Mouse (Mus musculus) liver, adult 2 months (tissue): ENCODE results near the gene Gm20388. TPM values are rescaled to one million over a fixed set of nuclear protein-coding genes. Genes with fewer than 3 reads are reported as not detected.

Experiments
- DNase-seq: peaks from one replicate; pipeline ENCODE4 v3.0.0-alpha.2; 2011; ENCODE audit warnings: low read depth, low spot score; ENCODE audit errors: extremely low read depth
- H3K27ac ChIP-seq: fragments of 200-500 bp; replicated peaks from 2 replicates; pipeline ENCODE4 v1.5.1; 2012; ENCODE audit warnings: low read depth, mild to moderate bottlenecking, control low read depth, inconsistent platforms, low read length; ENCODE audit not compliant: insufficient read depth
- H3K27me3 ChIP-seq: fragments of 200-500 bp; 2 replicates; pipeline ENCODE4 v1.6.1; 2012; ENCODE audit warnings: mild to moderate bottlenecking, moderate library complexity, low read length, inconsistent platforms; ENCODE audit not compliant: control insufficient read depth, insufficient read depth
- H3K36me3 ChIP-seq: fragments of 200-500 bp; 2 replicates; pipeline ENCODE4 v1.6.1; 2012; ENCODE audit warnings: low read length, inconsistent platforms; ENCODE audit not compliant: control insufficient read depth, insufficient read depth
- H3K4me1 ChIP-seq: fragments of 200-500 bp; 2 replicates; pipeline ENCODE4 v1.6.1; 2011; ENCODE audit warnings: low read length; ENCODE audit not compliant: control insufficient read depth, insufficient read depth
- H3K4me3 ChIP-seq: fragments of 200-500 bp; 2 replicates; pipeline ENCODE4 v1.5.1; 2011; ENCODE audit warnings: low read depth, mild to moderate bottlenecking, control low read depth, low read length, moderate library complexity; ENCODE audit not compliant: insufficient read depth
- H3K79me2 ChIP-seq: fragments of 200-500 bp; 2 replicates; pipeline ENCODE4 v1.6.1; 2012; ENCODE audit warnings: inconsistent platforms, mild to moderate bottlenecking, low read length, moderate library complexity; ENCODE audit not compliant: control insufficient read depth, insufficient read depth
- H3K9ac ChIP-seq: fragments of 200-500 bp; 2 replicates; pipeline ENCODE4 v1.6.1; 2012; ENCODE audit warnings: low read depth, mild to moderate bottlenecking, control low read depth, inconsistent platforms, low read length
- CTCF ChIP-seq: fragments of 200-500 bp; IDR thresholded peaks from 2 replicates; pipeline ENCODE4 v1.5.1; 2011; ENCODE audit warnings: low read depth, low read length, control low read depth
- POLR2A ChIP-seq: fragments of 200-500 bp; IDR thresholded peaks from 2 replicates; pipeline ENCODE4 v1.6.1; 2011; ENCODE audit warnings: low read length, control low read depth; ENCODE audit not compliant: insufficient read depth; ENCODE audit errors: extremely low read depth
- WGBS: fragments of 180-500 bp; shearing (Covaris S2); methylation state at CpG from one replicate; pipeline ENCODE4 v1.1.7; 2018; 5-methylcytosine and 5-hydroxymethylcytosine counted together
- polyA plus RNA-seq: library from polyadenylated mRNA; depleted of rRNA; stranded (reverse); fragments of >200 nt; gene quantifications from 2 replicates; pipeline ENCODE4 v1.2.3, GENCODE M21; 2012
- total RNA-seq: library from RNA; depleted of rRNA; stranded (reverse); fragments of >200 nt; gene quantifications from 2 replicates; pipeline ENCODE4 v1.2.3, GENCODE M21; 2014

Gene Gm20388
- total and polyA plus RNA-seq, 2 experiments, result 6.4 to 19.9 TPM

DNA sequence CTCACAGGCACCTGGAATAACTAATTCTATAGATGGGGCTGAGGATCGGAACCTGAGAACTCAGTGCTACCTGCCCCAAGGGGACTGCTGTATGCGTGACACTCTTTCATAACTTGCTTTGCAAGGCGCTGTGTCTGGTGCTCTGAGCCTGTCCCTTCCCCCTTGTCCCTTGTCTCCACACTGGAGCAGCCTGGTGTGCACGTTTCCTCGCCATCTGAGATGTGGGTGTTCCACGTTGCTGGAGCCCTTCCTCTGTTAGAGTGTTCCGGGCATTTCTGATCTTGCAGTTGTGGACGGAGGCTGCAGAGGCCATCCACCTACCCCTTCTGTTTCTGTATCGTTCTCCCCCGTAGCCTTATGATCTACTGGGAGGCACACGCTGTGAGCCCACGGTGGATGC lies 1847.8 kb downstream of the Gm20388 start:
- Histone ChIP-seq H3K36me3 (no peaks in the 10 kb centered on the region), H3K4me1 (no peaks in the 10 kb centered on the region), H3K27me3 (0 out of 2 replicates have a peak, but pooled peaks cover 2% of the 10 kb centered on the region), H3K4me3 (no peak overlapping the region), H3K27ac (no peak overlapping the region), H3K79me2 (no peaks in the 10 kb centered on the region), H3K9ac (no peak overlapping the region)
- TF ChIP-seq POLR2A, result no peak
- no peak for TF ChIP-seq CTCF
- WGBS, result 67% methylated on average over 12 of the region's 12 CpGs
- DNase-seq, result no peak

DNA sequence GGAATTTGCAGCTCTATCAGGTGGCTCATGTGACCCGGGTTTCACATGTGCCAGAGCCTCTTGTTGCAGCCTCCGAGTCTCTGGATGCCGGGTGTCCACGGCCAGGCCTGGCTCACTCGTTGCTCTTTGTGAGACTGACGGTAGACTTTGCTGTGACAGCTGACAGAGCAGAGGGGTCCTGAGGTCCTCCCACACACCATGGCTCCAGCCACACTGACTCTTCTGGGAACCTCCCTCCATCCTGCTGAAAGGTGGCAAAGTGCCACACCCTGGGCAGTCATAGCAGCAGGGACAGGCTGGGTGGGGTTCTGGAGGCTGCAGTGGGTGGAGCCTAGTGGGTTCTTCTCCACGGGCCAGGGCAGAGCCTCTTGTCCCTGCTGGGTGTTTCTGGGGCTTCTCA lies 1849.8 kb downstream of the Gm20388 start:
- no peak overlapping the region for H3K4me3 ChIP-seq
- DNase-seq, result no peak
- no peak for TF ChIP-seq CTCF
- TF ChIP-seq POLR2A, result no peak
- no peaks in the 10 kb centered on the region for H3K4me1 ChIP-seq
- no peaks in the 10 kb centered on the region for H3K36me3 ChIP-seq
- 74% methylated on average over 7 of the region's 7 CpGs for WGBS
- H3K27ac ChIP-seq, result no peak overlapping the region
- H3K79me2 ChIP-seq, result no peaks in the 10 kb centered on the region
- no peak overlapping the region for H3K9ac ChIP-seq
- 0 out of 2 replicates have a peak, but pooled peaks cover 2% of the 10 kb centered on the region for H3K27me3 ChIP-seq

GRCm38 (mm10) chr8:121761480-121761879 lies 1850.8 kb downstream of the Gm20388 start:
- no peaks in the 10 kb centered on the region for H3K4me1 ChIP-seq
- no peak overlapping the region for H3K27ac ChIP-seq
- no peak overlapping the region for H3K9ac ChIP-seq
- 0 out of 2 replicates have a peak, but pooled peaks cover 2% of the 10 kb centered on the region for H3K27me3 ChIP-seq
- H3K4me3 ChIP-seq, result no peak overlapping the region
- DNase-seq, result no peak
- 29% methylated on average over 10 of the region's 10 CpGs for WGBS
- H3K79me2 ChIP-seq, result no peaks in the 10 kb centered on the region
- no peaks in the 10 kb centered on the region for H3K36me3 ChIP-seq
- TF ChIP-seq POLR2A (no peak), CTCF (no peak)

- DNase-seq, result no peak
- H3K27me3 ChIP-seq, result peaks cover 6% of the 10 kb centered on the region; the same call in 1 of the 2 replicates
- H3K4me3 ChIP-seq, result no peak overlapping the region
- TF ChIP-seq POLR2A (no peak), CTCF (no peak)
- H3K36me3 ChIP-seq, result no peaks in the 10 kb centered on the region
- H3K27ac ChIP-seq, result no peak overlapping the region
- H3K9ac ChIP-seq, result no peak overlapping the region
- no peaks in the 10 kb centered on the region for H3K79me2 ChIP-seq
- no peaks in the 10 kb centered on the region for H3K4me1 ChIP-seq
- WGBS, result 71% methylated on average over 7 of the region's 7 CpGs
These were observed 1852.5 kb downstream of the Gm20388 start for GRCm38 (mm10) chr8:121762999-121763699.

DNA sequence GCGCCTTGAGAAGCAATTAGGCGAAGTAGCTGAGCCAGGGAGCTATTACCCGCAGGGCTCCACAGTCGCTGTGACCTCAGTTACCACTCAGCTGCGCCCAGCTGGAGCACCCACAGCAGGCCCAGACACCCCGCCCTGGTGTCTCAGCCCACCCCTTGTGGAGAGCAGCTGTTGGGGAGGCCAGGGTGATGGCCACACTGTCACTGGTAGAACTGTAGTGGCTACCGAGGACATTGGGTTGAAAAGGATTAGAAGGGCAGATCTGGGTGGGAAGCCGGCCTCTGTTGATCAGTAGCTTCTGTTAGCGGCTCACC lies 1853.0 kb downstream of the Gm20388 start:
- DNase-seq, result no peak
- H3K4me1 ChIP-seq, result no peaks in the 10 kb centered on the region
- H3K27ac ChIP-seq, result no peak overlapping the region
- H3K79me2 ChIP-seq, result no peaks in the 10 kb centered on the region
- peaks cover 6% of the 10 kb centered on the region; the same call in 1 of the 2 replicates for H3K27me3 ChIP-seq
- H3K4me3 ChIP-seq, result no peak overlapping the region
- no peak overlapping the region for H3K9ac ChIP-seq
- WGBS, result 77% methylated on average over 9 of the region's 9 CpGs
- H3K36me3 ChIP-seq, result no peaks in the 10 kb centered on the region
- TF ChIP-seq POLR2A (no peak), CTCF (no peak)

GRCm38 (mm10) chr8:121765594-121766138 lies 1855.0 kb downstream of the Gm20388 start:
- H3K36me3 ChIP-seq, result no peaks in the 10 kb centered on the region
- H3K27me3 ChIP-seq, result peaks cover 6% of the 10 kb centered on the region; the same call in 1 of the 2 replicates
- H3K27ac ChIP-seq, result no peak overlapping the region
- H3K79me2 ChIP-seq, result no peaks in the 10 kb centered on the region
- TF ChIP-seq POLR2A, result no peak
- TF ChIP-seq CTCF, result no peak
- no peaks in the 10 kb centered on the region for H3K4me1 ChIP-seq
- no peak overlapping the region for H3K9ac ChIP-seq
- DNase-seq, result no peak
- no peak overlapping the region for H3K4me3 ChIP-seq
- 72% methylated on average over 7 of the region's 7 CpGs for WGBS
